Mouse (Mus musculus) neural tube, embryonic 13.5 days (tissue): ENCODE measurements around the gene Amacr. TPM values are rescaled to one million over a fixed set of nuclear protein-coding genes. Genes with fewer than 3 reads are reported as not detected.
A peak's percentile ranks its signal among the peaks of the same experiment; 100 is the strongest.

Experiments
- ATAC-seq: fragments of 200-750 bp; cut with Nextera tagmentation; 2 replicates; pipeline ENCODE4 v1.8.0; 2017; ENCODE audit warnings: low read depth, mild to moderate bottlenecking, moderate TSS enrichment, moderate library complexity
- H3K27ac ChIP-seq: fragments of 300-500 bp; sonication (generic); replicated peaks from 2 replicates; pipeline ENCODE4 v1.5.1; 2015; ENCODE audit warnings: moderate library complexity, mild to moderate bottlenecking, inconsistent platforms
- H3K27me3 ChIP-seq: fragments of 300-500 bp; sonication (generic); 2 replicates; pipeline ENCODE4 v1.6.1; 2015; ENCODE audit warnings: mild to moderate bottlenecking, inconsistent platforms
- H3K36me3 ChIP-seq: fragments of 300-500 bp; sonication (generic); 2 replicates; pipeline ENCODE4 v1.6.1; 2015; ENCODE audit warnings: mild to moderate bottlenecking, inconsistent platforms
- H3K4me1 ChIP-seq: fragments of 300-500 bp; sonication (generic); replicated peaks from 2 replicates; pipeline ENCODE4 v1.6.1; 2015; ENCODE audit warnings: inconsistent platforms
- H3K4me2 ChIP-seq: fragments of 300-500 bp; sonication (generic); 2 replicates; pipeline ENCODE4 v1.6.1; 2015; ENCODE audit warnings: inconsistent platforms, mild to moderate bottlenecking, moderate library complexity
- H3K4me3 ChIP-seq: fragments of 300-500 bp; sonication (generic); 2 replicates; pipeline ENCODE4 v1.5.1; 2015; ENCODE audit warnings: mild to moderate bottlenecking, inconsistent platforms
- H3K9ac ChIP-seq: fragments of 300-500 bp; sonication (generic); 2 replicates; pipeline ENCODE4 v1.6.1; 2015; ENCODE audit warnings: moderate library complexity, mild to moderate bottlenecking, inconsistent platforms
- H3K9me3 ChIP-seq: fragments of 300-500 bp; sonication (generic); 2 replicates; pipeline ENCODE4 v1.6.1; 2016; ENCODE audit warnings: inconsistent platforms
- WGBS: fragments of 180-500 bp; shearing (Covaris S2); methylation state at CpG from one replicate; pipeline ENCODE4 v1.1.7; 2015; 5-methylcytosine and 5-hydroxymethylcytosine counted together
- polyA plus RNA-seq: library from polyadenylated mRNA; unstranded; fragments of >200 nt; fragmentation: Nextera tagmentation; extraction: Ambion mirVana; gene quantifications from 2 replicates; pipeline ENCODE4 v1.2.1, GENCODE M21; 2015

Gene Amacr
- polyA plus RNA-seq, 1 experiment from 2014 or later: 13.8 TPM

DNA sequence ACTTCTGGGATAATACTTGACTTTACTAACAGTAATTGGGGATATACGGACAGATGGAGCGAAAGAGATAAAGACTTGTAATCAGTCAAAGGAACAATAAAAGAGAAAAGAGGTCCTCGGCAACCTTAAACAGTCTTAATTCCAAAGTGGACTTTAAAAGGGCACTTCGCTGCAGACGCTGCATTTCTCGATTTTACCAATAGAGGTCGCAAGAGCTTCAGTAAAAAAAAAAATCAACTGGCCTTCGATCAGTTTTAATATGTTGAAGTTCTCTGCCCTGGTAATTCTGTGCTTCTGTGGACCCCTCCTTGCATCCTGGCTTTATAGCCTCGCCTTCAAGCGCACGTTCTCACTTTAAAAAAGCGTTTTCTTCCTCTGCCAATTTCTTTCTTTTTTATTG lies 56.9 kb downstream of the Amacr start:
- no peak for ATAC-seq
- peak overlapping the region; percentile 66; the same call in 1 of the 2 replicates for H3K4me2 ChIP-seq
- WGBS: 4% methylated on average over 12 of the region's 12 CpGs
- H3K4me1 ChIP-seq: peaks cover 25% of the 10 kb centered on the region
- peaks cover 49% of the 10 kb centered on the region for H3K27me3 ChIP-seq
- no peak overlapping the region for H3K4me3 ChIP-seq
- no peaks in the 10 kb centered on the region for H3K36me3 ChIP-seq
- no peak overlapping the region for H3K27ac ChIP-seq
- H3K9me3 ChIP-seq: no peaks in the 10 kb centered on the region
- H3K9ac ChIP-seq: no peak overlapping the region

DNA sequence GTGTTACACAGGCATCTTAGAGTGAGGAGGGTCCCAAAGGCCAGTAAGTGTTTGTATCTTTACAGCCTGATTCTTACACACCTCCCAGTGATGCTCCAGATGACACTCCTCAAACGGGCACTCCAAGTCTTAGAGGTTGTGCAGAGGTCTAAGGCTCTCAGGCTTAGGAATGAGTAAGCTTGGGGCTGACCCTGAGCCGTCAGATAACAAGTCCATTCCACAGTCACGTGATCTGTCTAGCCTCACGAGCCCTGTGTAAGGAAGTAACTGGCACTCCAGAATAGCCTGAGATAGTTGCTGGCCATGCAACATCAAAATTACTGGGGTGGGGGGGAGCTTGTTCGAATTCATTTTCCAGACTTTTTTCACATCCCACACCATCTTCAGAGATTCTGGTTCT lies 58.5 kb downstream of the Amacr start:
- no peak overlapping the region for H3K9ac ChIP-seq
- WGBS: 73% methylated on average over 5 of the region's 5 CpGs

DNA sequence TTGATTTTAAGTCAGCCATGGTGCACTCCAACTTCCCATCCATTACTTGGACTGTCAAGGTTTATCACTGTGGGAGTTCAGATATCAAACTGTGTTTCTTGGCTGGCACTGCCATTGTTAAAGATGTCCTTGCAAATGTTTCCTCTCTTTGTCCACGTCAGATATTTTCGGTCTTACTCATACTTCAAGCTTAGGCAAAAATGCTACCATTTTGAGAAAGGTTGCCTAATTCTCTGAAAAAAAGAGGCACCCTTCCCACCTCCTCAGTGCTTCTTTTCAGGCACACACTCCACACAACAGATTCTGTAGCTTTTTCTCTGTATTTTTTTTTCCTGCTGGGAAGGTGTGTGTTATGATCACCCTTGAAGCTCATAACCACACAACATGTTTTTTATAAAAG lies 59.7 kb downstream of the Amacr start:
- H3K27me3 ChIP-seq: peaks cover 22% of the 10 kb centered on the region
- no peaks in the 10 kb centered on the region for H3K9me3 ChIP-seq
- H3K9ac ChIP-seq: no peak overlapping the region
- ATAC-seq: no peak
- H3K4me3 ChIP-seq: no peak overlapping the region
- no peak overlapping the region for H3K4me2 ChIP-seq
- H3K27ac ChIP-seq: no peak overlapping the region
- 83% methylated on average over 2 of the region's 2 CpGs for WGBS
- peaks cover 17% of the 10 kb centered on the region for H3K4me1 ChIP-seq
- H3K36me3 ChIP-seq: no peaks in the 10 kb centered on the region

More for the DNA sequence above, 58.5 kb downstream of the Amacr start:
- Histone ChIP-seq H3K27me3 (peaks cover 34% of the 10 kb centered on the region), H3K4me2 (no peak overlapping the region), H3K4me3 (no peak overlapping the region), H3K27ac (no peak overlapping the region), H3K9me3 (no peaks in the 10 kb centered on the region), H3K36me3 (no peaks in the 10 kb centered on the region), H3K4me1 (peaks cover 25% of the 10 kb centered on the region)
- no peak for ATAC-seq

GRCm38 (mm10) chr15:11042828-11043227 lies 61.3 kb downstream of the Amacr start:
- Histone ChIP-seq H3K27ac (no peak overlapping the region), H3K4me1 (peaks cover under 1% of the 10 kb centered on the region), H3K27me3 (peaks cover 6% of the 10 kb centered on the region), H3K4me3 (no peak overlapping the region), H3K4me2 (no peak overlapping the region), H3K9ac (no peak overlapping the region), H3K9me3 (no peaks in the 10 kb centered on the region), H3K36me3 (no peaks in the 10 kb centered on the region)
- 87% methylated on average over 5 of the region's 5 CpGs for WGBS
- ATAC-seq: no peak

Other genes starting within 250 kb of the Amacr start
- 23.2 and 29.0 TPM in 2 replicates for gene C1qtnf3, start 29.4 kb upstream of the Amacr start, polyA plus RNA-seq
- gene Slc45a2, start 19.0 kb downstream of the Amacr start, polyA plus RNA-seq: not detected in 2 replicates
- gene Rxfp3, start 56.2 kb downstream of the Amacr start, polyA plus RNA-seq: 0.95 and 1.4 TPM in 2 replicates
- gene Adamts12, start 83.0 kb downstream of the Amacr start, polyA plus RNA-seq: 2.0 and 2.2 TPM in 2 replicates